Mouse (Mus musculus): ENCODE results near the gene Hdac9.

The Hdac9 gene

GRCm38 (mm10) chr12:34338886-34339285 lies 578.0 kb downstream of the Hdac9 start:
- no peak for DNase-seq (ENCODE audit: low spot score)

- DNase-seq (ENCODE audit: low spot score): peak; percentile 15
Observed at GRCm38 (mm10) chr12:34334455-34335084, 582.3 kb downstream of the Hdac9 start.

GRCm38 (mm10) chr12:34332884-34333283 lies 584.0 kb downstream of the Hdac9 start:
- DNase-seq (ENCODE audit: low spot score): no peak

GRCm38 (mm10) chr12:34327111-34327510 lies 589.8 kb downstream of the Hdac9 start:
- DNase-seq (ENCODE audit: low spot score): no peak

GRCm38 (mm10) chr12:34312113-34312719 lies 604.7 kb downstream of the Hdac9 start:
- no peak for DNase-seq (ENCODE audit: low spot score)

- DNase-seq (ENCODE audit: low spot score): no peak
Observed at GRCm38 (mm10) chr12:34305453-34305852, 611.4 kb downstream of the Hdac9 start.

- DNase-seq (ENCODE audit: low spot score): no peak
Observed at GRCm38 (mm10) chr12:34292346-34292745, 624.5 kb downstream of the Hdac9 start.

- DNase-seq (ENCODE audit: low spot score): no peak
Observed at GRCm38 (mm10) chr12:34287218-34287617, 629.7 kb downstream of the Hdac9 start.

- no peak for DNase-seq (ENCODE audit: low spot score)
Observed at GRCm38 (mm10) chr12:34284888-34285287, 632.0 kb downstream of the Hdac9 start.

- DNase-seq (ENCODE audit: low spot score): no peak
Observed at GRCm38 (mm10) chr12:34284396-34284795, 632.5 kb downstream of the Hdac9 start.

- DNase-seq (ENCODE audit: low spot score): no peak
Observed at GRCm38 (mm10) chr12:34278822-34279221, 638.1 kb downstream of the Hdac9 start.

GRCm38 (mm10) chr12:34273816-34274215 lies 643.1 kb downstream of the Hdac9 start:
- no peak for DNase-seq (ENCODE audit: low spot score)

- peak; percentile 78 for DNase-seq (ENCODE audit: low spot score)
Observed at GRCm38 (mm10) chr12:34270096-34270495, 646.8 kb downstream of the Hdac9 start.

GRCm38 (mm10) chr12:34269472-34270040 lies 647.3 kb downstream of the Hdac9 start:
- DNase-seq (ENCODE audit: low spot score): peak; percentile 49

- peak; percentile 9 for DNase-seq (ENCODE audit: low spot score)
Observed at GRCm38 (mm10) chr12:34259651-34260050, 657.2 kb downstream of the Hdac9 start.

- no peak for DNase-seq (ENCODE audit: low spot score)
Observed at GRCm38 (mm10) chr12:34249160-34249559, 667.7 kb downstream of the Hdac9 start.

- no peak for DNase-seq (ENCODE audit: low spot score)
Observed at GRCm38 (mm10) chr12:34248193-34249121, 668.4 kb downstream of the Hdac9 start.

- DNase-seq (ENCODE audit: low spot score): no peak
Observed at GRCm38 (mm10) chr12:34238796-34239195, 678.1 kb downstream of the Hdac9 start.

GRCm38 (mm10) chr12:34231621-34232150 lies 685.2 kb downstream of the Hdac9 start:
- no peak for DNase-seq (ENCODE audit: low spot score)

- no peak for DNase-seq (ENCODE audit: low spot score)
Observed at GRCm38 (mm10) chr12:34224505-34224904, 692.4 kb downstream of the Hdac9 start.

GRCm38 (mm10) chr12:34221014-34221413 lies 695.9 kb downstream of the Hdac9 start:
- no peak for DNase-seq (ENCODE audit: low spot score)

All from MN1 (cell line).